Mouse (Mus musculus): ENCODE results near the gene Rpl4.
"Not testable (repeated sequence)": the region's sequence is repeated elsewhere in the genome, so short reads cannot be mapped to it uniquely, and the experiment has no call there.

The Rpl4 gene

DNA sequence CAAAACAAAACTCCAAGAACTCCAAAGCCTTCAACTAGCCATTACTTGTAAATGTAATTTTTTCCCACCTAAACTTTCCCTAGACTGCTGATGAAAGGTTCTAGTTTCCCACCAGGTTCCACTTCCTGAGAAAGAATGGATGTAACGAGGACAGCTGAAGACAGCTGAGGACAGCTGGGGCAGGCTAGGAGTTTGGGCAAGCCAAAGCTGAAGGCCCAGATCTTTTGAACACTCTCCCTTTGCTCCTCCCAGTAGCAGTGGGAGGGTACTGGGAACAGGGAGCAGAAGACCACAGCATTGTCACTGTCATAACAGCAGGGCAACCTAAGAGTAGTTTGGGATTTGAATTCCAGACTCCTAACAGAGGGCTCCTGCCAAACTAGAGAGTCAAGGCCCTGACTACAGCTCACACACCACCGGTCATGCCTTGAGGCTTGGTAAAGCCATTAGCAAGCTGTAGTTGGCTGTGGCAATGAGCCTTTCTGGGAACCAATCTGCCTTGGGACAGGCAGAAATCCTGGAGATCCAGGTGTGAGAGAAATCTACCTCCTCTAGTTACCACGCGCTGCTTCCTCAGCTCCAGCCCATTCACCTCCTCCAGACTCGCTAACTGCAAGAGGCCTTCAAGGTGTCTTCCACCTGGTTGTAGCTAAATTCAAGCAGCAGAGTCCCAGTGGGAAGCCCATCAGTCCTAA, 25.0 kb downstream of the Rpl4 start:
- DNase-seq: no peak

GRCm38 (mm10) chr9:64198763-64199418, 25.7 kb downstream of the Rpl4 start:
- not testable (repeated sequence) for DNase-seq

DNA sequence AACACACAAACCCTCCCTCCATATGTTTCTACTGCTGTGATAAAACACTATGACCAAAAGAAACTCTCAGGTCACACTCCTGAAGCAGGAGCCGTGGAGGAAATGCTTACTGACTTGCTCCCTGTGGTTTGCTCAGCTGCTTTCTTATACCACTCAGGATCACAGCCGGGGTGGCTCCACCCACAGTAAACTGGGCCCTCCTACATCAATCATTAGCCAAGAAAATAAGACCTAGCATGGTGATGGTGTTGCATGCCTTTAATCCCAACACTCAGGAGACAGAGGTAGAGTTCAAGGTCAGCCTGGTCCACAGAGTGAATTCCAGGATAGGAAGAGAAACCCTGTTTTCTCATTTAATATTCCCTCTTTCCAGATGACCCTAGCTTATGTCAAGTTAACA, 26.7 kb downstream of the Rpl4 start:
- DNase-seq: no peak

DNA sequence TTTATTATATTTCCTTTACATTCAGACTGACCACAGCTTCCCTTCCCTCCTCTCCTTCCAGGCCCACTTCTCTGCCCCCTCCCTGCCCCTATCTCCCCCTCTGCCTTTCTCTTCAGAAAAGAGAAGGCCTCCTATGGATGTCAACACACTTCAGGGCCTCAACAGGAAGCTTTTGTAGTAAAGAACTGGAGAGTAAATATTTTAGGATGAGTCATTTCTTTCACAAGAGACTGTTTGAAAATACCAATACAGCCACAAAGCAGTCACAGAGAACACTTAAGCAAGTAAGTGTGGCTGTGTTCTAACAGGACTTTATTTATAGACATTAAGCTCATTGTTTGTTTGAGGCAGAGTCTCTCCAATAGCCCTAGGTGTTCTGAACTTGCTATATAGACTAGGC, 29.2 kb downstream of the Rpl4 start:
- DNase-seq: no peak

GRCm38 (mm10) chr9:64202866-64203265, 29.7 kb downstream of the Rpl4 start:
- DNase-seq: no peak

DNA sequence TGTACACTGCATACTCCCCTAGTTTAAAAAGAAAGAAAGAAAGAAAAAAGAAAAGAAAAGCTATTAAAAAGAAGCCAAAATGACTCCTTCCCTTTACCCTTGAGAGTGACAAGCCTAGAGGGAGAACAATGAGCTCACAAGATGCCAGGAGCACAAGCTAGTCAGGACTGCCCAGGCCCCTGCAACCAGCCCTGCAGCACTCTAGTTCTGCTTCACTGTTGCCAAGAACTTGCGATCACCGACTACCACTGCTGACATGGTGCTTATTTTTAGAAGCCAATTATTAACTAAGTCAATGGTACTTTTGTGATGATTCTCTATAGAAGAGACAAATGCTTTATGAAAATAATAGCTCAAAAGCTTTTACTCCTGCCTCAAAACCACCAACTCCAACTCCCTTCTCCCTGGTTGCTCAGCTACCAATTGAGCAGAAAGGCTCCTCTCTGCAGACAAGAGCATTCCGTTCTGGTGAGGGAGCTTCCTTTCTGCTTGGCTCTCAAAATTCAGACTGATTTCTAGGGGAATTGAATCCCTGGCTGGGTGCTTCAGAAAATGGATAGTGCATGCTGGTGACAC, 34.4 kb downstream of the Rpl4 start:
- no peak for DNase-seq

DNA sequence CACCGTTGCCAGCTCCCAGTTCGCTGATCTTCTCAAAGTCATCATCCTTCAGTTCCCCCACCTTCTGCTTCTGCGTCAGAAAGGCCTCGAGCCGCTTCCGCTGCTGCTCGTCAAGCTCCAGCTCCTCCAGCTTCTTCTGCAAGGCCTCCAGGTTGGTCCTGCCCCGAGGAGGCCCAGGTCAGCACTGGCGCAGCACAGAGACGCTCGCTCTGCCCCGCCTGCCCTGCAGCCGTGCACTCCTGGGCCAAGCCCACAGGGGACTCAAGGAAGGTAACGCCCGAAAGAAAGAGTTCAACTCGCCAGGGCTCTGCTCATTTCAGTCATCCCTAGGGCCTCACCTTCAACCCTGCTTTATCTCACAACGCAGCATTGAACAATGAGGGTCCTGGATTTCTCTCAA, 41.3 kb downstream of the Rpl4 start:
- no peak for DNase-seq

- no peak for DNase-seq
These were observed 42.9 kb downstream of the Rpl4 start for GRCm38 (mm10) chr9:64216090-64216489.

DNA sequence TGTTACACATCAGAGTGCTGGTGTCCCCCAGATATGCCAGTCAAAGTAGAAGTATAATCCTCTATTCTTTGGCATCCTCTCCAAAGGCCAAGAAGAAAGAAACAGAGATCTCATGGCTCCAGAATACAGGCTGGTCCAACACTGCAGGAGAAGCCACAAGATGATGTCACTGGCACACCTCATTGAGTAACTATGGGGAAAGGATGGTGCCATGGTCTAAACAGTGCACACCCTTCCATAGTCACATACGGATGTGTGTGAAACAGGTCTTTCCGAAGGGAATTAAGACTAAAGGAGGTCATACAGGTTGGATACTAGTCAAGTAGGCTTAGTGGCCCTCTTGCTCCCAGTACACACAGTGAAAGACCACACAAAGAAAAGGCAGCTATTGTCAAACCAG, 43.5 kb downstream of the Rpl4 start:
- no peak for DNase-seq

- DNase-seq: no peak
These were observed 44.7 kb downstream of the Rpl4 start for GRCm38 (mm10) chr9:64217887-64218286.

DNA sequence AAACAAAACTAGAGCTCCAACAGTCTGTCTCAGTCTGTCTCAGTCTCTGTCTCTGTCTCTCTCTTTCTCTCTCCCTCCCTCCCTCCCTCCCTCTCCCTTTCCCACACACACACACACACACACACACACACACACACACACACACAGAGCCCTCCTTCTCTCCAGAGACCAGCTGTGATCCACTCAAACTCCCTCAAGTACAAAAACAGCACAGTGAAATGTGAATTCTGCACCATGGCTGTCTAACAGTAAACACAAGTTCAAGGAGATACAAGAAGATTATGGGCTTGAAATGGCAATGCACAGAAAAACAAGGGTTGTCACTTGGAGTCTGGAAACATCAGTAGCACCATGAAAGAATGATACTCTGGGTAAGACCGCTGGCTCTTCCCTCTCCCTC, 46.1 kb downstream of the Rpl4 start:
- DNase-seq: no peak

- no peak for DNase-seq
These were observed 46.7 kb downstream of the Rpl4 start for GRCm38 (mm10) chr9:64219772-64220420.

- no peak for DNase-seq
These were observed 47.4 kb downstream of the Rpl4 start for GRCm38 (mm10) chr9:64220603-64221002.

GRCm38 (mm10) chr9:64221480-64221879, 48.3 kb downstream of the Rpl4 start:
- no peak for DNase-seq

DNA sequence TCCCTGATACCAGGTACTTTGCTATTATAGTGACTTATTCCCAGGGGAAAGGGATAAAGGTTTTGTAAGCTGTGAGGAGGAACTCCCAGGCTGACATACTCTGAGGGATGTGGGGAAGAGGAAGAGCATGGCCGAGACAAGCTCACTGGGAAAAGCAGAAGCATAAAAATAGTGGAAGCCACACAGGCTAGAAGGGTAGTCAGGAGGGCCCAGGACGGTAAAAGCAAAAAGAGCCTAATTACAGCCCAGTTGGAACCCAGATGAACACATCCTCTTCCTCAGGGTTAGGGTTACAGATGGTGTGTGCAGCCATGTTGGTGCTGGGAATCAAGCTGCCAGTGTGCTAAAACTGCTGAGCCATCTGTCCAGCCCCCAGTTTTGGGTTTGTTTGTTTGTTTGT, 48.9 kb downstream of the Rpl4 start:
- no peak for DNase-seq

DNA sequence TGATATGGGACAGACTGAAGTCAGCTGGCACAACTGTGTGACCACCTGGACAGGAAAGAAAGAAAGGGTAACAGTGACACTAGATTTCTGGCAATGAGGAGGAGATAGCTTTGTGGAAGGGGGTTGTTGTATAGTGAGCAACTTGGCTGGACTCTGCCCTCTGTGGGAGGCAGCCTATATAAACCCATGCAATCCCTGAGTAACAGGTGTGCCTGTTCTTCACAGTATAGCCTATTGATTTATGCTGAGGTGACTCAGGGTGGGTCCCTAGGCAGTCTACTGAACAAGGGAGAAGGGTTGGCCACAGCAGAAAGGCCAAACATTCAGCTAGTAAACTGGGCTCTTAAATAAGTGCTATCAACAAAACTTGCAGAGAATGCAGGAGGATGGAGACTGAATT, 52.6 kb downstream of the Rpl4 start:
- DNase-seq: no peak

GRCm38 (mm10) chr9:64227736-64228135, 54.6 kb downstream of the Rpl4 start:
- DNase-seq: no peak

All from cerebellum, postnatal 14 days (tissue).